Mouse (Mus musculus) limb, embryonic 14.5 days (tissue): Measurements from ENCODE around the gene Pcgf3. TPM values are rescaled to one million over a fixed set of nuclear protein-coding genes. Genes with fewer than 3 reads are reported as not detected.
A peak's percentile ranks its signal among the peaks of the same experiment; 100 is the strongest.

ENCODE experiments used
- ATAC-seq: fragments of 200-750 bp; cut with Nextera tagmentation; 2 replicates; pipeline ENCODE4 v1.8.0; 2017; ENCODE audit warnings: low read depth, moderate number of reproducible peaks, moderate TSS enrichment; ENCODE audit not compliant: low FRiP score
- DNase-seq: peaks from one replicate; pipeline ENCODE4 v3.0.0-alpha.2; 2015; ENCODE audit warnings: low spot score
- H3K27ac ChIP-seq: fragments of 300-500 bp; sonication (generic); replicated peaks from 2 replicates; pipeline ENCODE4 v1.5.1; 2014; ENCODE audit warnings: low read depth, mild to moderate bottlenecking, low read length, moderate library complexity, mixed read lengths
- H3K27me3 ChIP-seq: fragments of 300-500 bp; sonication (generic); 2 replicates; pipeline ENCODE4 v1.6.1; 2014; ENCODE audit warnings: low read length, mixed read lengths; ENCODE audit not compliant: control insufficient read depth, insufficient read depth
- H3K36me3 ChIP-seq: fragments of 300-500 bp; sonication (generic); 2 replicates; pipeline ENCODE4 v1.6.1; 2014; ENCODE audit warnings: mild to moderate bottlenecking, low read length, moderate library complexity, mixed read lengths; ENCODE audit not compliant: control insufficient read depth, insufficient read depth
- H3K4me1 ChIP-seq: fragments of 300-500 bp; sonication (generic); 2 replicates; pipeline ENCODE4 v1.6.1; 2014; ENCODE audit warnings: antibody characterized with exemption, low read length, mixed read lengths; ENCODE audit not compliant: control insufficient read depth, insufficient read depth
- H3K4me2 ChIP-seq: fragments of 300-500 bp; sonication (generic); replicated peaks from 2 replicates; pipeline ENCODE4 v1.6.1; 2014; ENCODE audit warnings: low read depth, mild to moderate bottlenecking, low read length, moderate library complexity; ENCODE audit not compliant: severe bottlenecking
- H3K4me3 ChIP-seq: fragments of 300-500 bp; sonication (generic); replicated peaks from 2 replicates; pipeline ENCODE4 v1.5.1; 2014; ENCODE audit warnings: low read length
- H3K9ac ChIP-seq: fragments of 300-500 bp; sonication (generic); 2 replicates; pipeline ENCODE4 v1.6.1; 2014; ENCODE audit warnings: mild to moderate bottlenecking, low read depth, low read length, moderate library complexity; ENCODE audit not compliant: severe bottlenecking
- H3K9me3 ChIP-seq: fragments of 300-500 bp; sonication (generic); 2 replicates; pipeline ENCODE4 v1.6.1; 2016; ENCODE audit warnings: low read length; ENCODE audit not compliant: control insufficient read depth
- POLR2A ChIP-seq: fragments of 200-500 bp; IDR thresholded peaks from 2 replicates; pipeline ENCODE4 v1.8.0; 2012; ENCODE audit warnings: inconsistent platforms, mild to moderate bottlenecking, moderate library complexity, borderline replicate concordance; ENCODE audit not compliant: insufficient read depth, insufficient read length; ENCODE audit errors: extremely low read depth
- WGBS: fragments of 180-500 bp; shearing (Covaris S2); extraction: QIAGEN DNeasy Blood & Tissue Kit; methylation state at CpG from one replicate; pipeline ENCODE4 v1.1.7; 2014; 5-methylcytosine and 5-hydroxymethylcytosine counted together
- polyA plus RNA-seq, 2 experiments: library from polyadenylated mRNA; depleted of rRNA in 1 of 2; stranded (reverse) in 1 of 2; unstranded in 1 of 2; fragments of >200 nt; fragmentation: Nextera tagmentation in 1 of 2; extraction: Ambion mirVana in 1 of 2; gene quantifications; 2 replicates each; pipeline versions ENCODE4 v1.2.1 to v1.2.3; 2012 to 2014

Gene Pcgf3
- 24.3 and 26.7 TPM in 2 replicates for polyA plus RNA-seq (2012; rRNA removed)
- 21.8 and 24.4 TPM in 2 replicates for polyA plus RNA-seq (2014; fragmentation: Nextera tagmentation; extraction: Ambion mirVana)

DNA sequence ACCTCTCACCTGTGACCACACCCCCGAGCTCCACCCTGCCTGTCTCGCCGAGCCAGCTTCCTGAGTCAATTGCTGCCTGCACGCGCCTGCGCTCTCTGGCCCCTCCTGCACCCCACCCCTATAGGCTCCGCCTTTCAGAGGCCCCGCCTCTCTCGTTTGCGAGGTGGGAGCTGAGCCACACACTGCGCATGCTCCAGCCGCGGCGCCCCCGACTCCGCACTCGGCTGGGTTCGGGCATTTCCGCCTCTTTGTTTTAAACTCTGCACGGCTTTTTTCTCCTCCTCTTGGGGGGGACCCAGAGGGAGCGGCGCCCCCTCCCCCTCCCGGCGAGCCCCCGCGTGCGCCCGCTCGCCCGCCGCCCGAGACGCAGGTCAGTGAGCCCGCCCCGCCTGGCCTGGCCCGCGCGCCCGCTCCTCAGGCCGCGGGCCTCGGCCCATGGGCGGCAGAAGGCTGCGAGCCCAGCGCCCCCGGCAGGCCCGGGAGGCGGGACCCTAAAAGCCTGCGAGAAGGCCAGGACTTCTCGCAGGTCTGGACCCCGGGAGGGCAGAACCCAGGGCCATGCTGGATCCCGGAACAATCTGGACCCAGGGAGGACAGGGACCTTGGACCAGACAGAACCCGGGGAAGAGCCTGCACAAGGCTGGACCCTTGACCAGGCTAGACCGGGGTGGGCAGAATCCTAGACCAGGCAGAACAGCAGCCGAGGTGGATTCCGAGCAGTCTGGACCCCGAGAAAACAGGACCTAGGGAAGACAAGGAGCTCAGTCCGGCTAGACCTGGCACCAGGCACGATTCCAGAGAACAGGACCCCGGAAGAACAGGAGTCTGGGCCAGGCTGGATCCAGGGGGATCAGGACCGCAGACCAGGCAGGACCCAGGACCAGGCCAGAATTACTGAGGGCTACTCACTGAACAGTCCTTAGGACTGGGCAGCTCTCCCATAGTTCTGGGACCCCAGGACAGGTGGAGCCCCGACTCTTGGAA, at the start of gene Pcgf3:
Gene Pcgf3 (plus strand): TSS at position 151 of the 984 bp plus-strand sequence.
- TF ChIP-seq POLR2A = no peak
- 2% methylated on average over 57 of the region's 62 CpGs for WGBS
- Histone ChIP-seq H3K4me2 (peak within 1 kb of the TSS; percentile 98), H3K9ac (peak within 1 kb of the TSS; percentile 100), H3K4me3 (peak within 1 kb of the TSS; percentile 97), H3K27ac (peak within 1 kb of the TSS; percentile 77), H3K4me1 (peaks cover 15% of the 10 kb centered on the region), H3K9me3 (no peaks in the 10 kb centered on the region), H3K27me3 (no peaks in the 10 kb centered on the region), H3K36me3 (no peaks in the 10 kb centered on the region)
- DNase-seq = peak; percentile 96
- peak; percentile 98 for ATAC-seq

GRCm38 (mm10) chr5:108414711-108415110, 46.3 kb upstream of the Pcgf3 start:
- Histone ChIP-seq H3K4me1 (no peaks in the 10 kb centered on the region), H3K9ac (no peak overlapping the region), H3K27ac (no peak overlapping the region), H3K36me3 (no peaks in the 10 kb centered on the region), H3K27me3 (no peaks in the 10 kb centered on the region), H3K4me2 (no peak overlapping the region), H3K4me3 (no peak overlapping the region), H3K9me3 (no peaks in the 10 kb centered on the region)
- no peak for ATAC-seq
- DNase-seq = no peak
- no peak for TF ChIP-seq POLR2A
- WGBS = 78% methylated on average over 2 of the region's 2 CpGs

- no peaks in the 10 kb centered on the region for H3K27me3 ChIP-seq
- H3K27ac ChIP-seq = no peak overlapping the region
- no peaks in the 10 kb centered on the region for H3K9me3 ChIP-seq
- no peaks in the 10 kb centered on the region for H3K4me1 ChIP-seq
- WGBS = 67% methylated on average over 3 of the region's 3 CpGs
- DNase-seq (no peak), ATAC-seq (no peak)
- no peak overlapping the region for H3K9ac ChIP-seq
- H3K4me3 ChIP-seq = no peak overlapping the region
- H3K36me3 ChIP-seq = no peaks in the 10 kb centered on the region
- no peak overlapping the region for H3K4me2 ChIP-seq
- no peak for TF ChIP-seq POLR2A
These were observed 38.3 kb upstream of the Pcgf3 start for GRCm38 (mm10) chr5:108422741-108423140.

- Histone ChIP-seq H3K9me3 (no peaks in the 10 kb centered on the region), H3K4me1 (no peaks in the 10 kb centered on the region), H3K9ac (no peak overlapping the region), H3K4me3 (no peak overlapping the region), H3K27ac (no peak overlapping the region), H3K4me2 (no peak overlapping the region), H3K27me3 (no peaks in the 10 kb centered on the region), H3K36me3 (no peaks in the 10 kb centered on the region)
- DNase-seq = no peak
- 91% methylated on average over 2 of the region's 2 CpGs for WGBS
- no peak for TF ChIP-seq POLR2A
- no peak for ATAC-seq
These were observed 37.6 kb upstream of the Pcgf3 start for GRCm38 (mm10) chr5:108423427-108423826.

GRCm38 (mm10) chr5:108427186-108427585, 33.8 kb upstream of the Pcgf3 start:
- ATAC-seq (0 out of 2 replicates have a peak, but pooled peaks have one; percentile 47), DNase-seq (peak; percentile 21)
- 56% methylated on average over 1 of the region's 1 CpGs for WGBS

More at GRCm38 (mm10) chr5:108427186-108427585, 33.8 kb upstream of the Pcgf3 start:
- Histone ChIP-seq H3K9me3 (no peaks in the 10 kb centered on the region), H3K9ac (no peak overlapping the region), H3K36me3 (peaks cover 23% of the 10 kb centered on the region), H3K27me3 (no peaks in the 10 kb centered on the region), H3K4me1 (no peaks in the 10 kb centered on the region), H3K4me2 (no peak overlapping the region), H3K27ac (no peak overlapping the region), H3K4me3 (no peak overlapping the region)
- no peak for TF ChIP-seq POLR2A
